8 mouse cellular contexts compared by ENCODE assay signal in genomic region chr2:26446671-26447070, GRCm38 (mm10). TPM values are rescaled to one million over a fixed set of nuclear protein-coding genes. Genes with fewer than 3 reads are reported as not detected.
DNase-seq lines count a peak whose midpoint lies in the region; ATAC-seq and TF ChIP-seq lines count a peak whose summit lies in the region.

No protein-coding gene starts in this region.

- no peak for ATAC-seq in forebrain, embryonic 15.5 days (replicated peaks)
- no peak for ATAC-seq in liver, embryonic 16.5 days (ENCODE audit: low read depth)

- dilution Hi-C loops in CH12.LX (cut with MboI; ENCODE audit: extremely low pct_ligation_motif_present, extremely low pct_unique_long_range_greater_than_20kb, low sequenced_read_pairs): no loop called here

- in situ Hi-C loops in CH12.LX (cut with MboI; ENCODE audit: low pct_ligation_motif_present, low pct_unique_long_range_greater_than_20kb, low sequenced_read_pairs): no loop called here

- H3K79me2 ChIP-seq in CH12.LX (replicated peaks; ENCODE audit: control insufficient read depth, extremely low read depth, insufficient read depth, poor library complexity, severe bottlenecking): peaks cover 25% of the 10 kb centered on the region

- 72% methylated on average over 4 of the region's 4 CpGs for WGBS in heart, embryonic 10.5 days
- 76% methylated on average over 4 of the region's 4 CpGs for WGBS in forebrain, embryonic 15.5 days
- WGBS in liver, embryonic 16.5 days (ENCODE audit: insufficient replicate concordance): 68% methylated on average over 4 of the region's 4 CpGs

- H3K4me2 ChIP-seq in CH12.LX (ENCODE audit: insufficient read depth, low read depth, poor library complexity, severe bottlenecking): peak overlapping the region; percentile 40
- peak overlapping the region; percentile 83 for H3K4me2 ChIP-seq in forebrain, embryonic 15.5 days (replicated peaks)
- H3K4me2 ChIP-seq in liver, embryonic 16.5 days (ENCODE audit: low read depth, low read length): peak overlapping the region; percentile 98

- peak overlapping the region; percentile 45 for H3K9ac ChIP-seq in CH12.LX (ENCODE audit: insufficient read depth, low read depth)
- peak overlapping the region; percentile 65 for H3K9ac ChIP-seq in forebrain, embryonic 15.5 days (replicated peaks)
- H3K9ac ChIP-seq in liver, embryonic 16.5 days (ENCODE audit: low read depth, low read length): peak overlapping the region; percentile 80

- H3K27ac ChIP-seq in heart, embryonic 10.5 days: peak overlapping the region; percentile 96
- H3K27ac ChIP-seq in CH12.LX (ENCODE audit: insufficient read depth, low read depth): no peak overlapping the region
- H3K27ac ChIP-seq in forebrain, embryonic 15.5 days (replicated peaks): 0 out of 2 replicates have a peak overlapping the region, but pooled peaks have one; percentile 93
- H3K27ac ChIP-seq in liver, embryonic 16.5 days (ENCODE audit: low read length): peak overlapping the region; percentile 93

- TF ChIP-seq POLR2A in CH12.LX (IDR thresholded peaks at IDR 0.05; ENCODE audit: low read depth, low read length): no peak

- DNase-seq in heart, embryonic 10.5 days (ENCODE audit: low spot score): no peak
- no peak for DNase-seq in heart, postnatal 4 days
- DNase-seq in CH12.LX (ENCODE audit: extremely low read depth): no peak
- no peak for DNase-seq in adrenal gland, postnatal 4 days (ENCODE audit: low spot score in 2 of 2)
- DNase-seq in adrenal gland, adult 8-10 months: no peak
- no peak for DNase-seq in cerebellum, postnatal 25 days

- H3K36me3 ChIP-seq in heart, embryonic 10.5 days: peaks cover 2% of the 10 kb centered on the region
- H3K36me3 ChIP-seq in CH12.LX (replicated peaks in 1 of 2; ENCODE audit: control insufficient read depth in 1 of 2, insufficient read depth in 1 of 2, low read length in 1 of 2): peaks cover 2 to 26% of the 10 kb centered on the region in 2 experiments
- no peaks in the 10 kb centered on the region; the same call in 1 of the 2 replicates for H3K36me3 ChIP-seq in forebrain, embryonic 15.5 days
- no peaks in the 10 kb centered on the region for H3K36me3 ChIP-seq in liver, embryonic 16.5 days (ENCODE audit: control insufficient read depth, insufficient read depth)

- H3K27me3 ChIP-seq in heart, embryonic 10.5 days (ENCODE audit: insufficient read depth, poor library complexity, severe bottlenecking): no peaks in the 10 kb centered on the region
- no peaks in the 10 kb centered on the region for H3K27me3 ChIP-seq in CH12.LX (replicated peaks)
- no peaks in the 10 kb centered on the region for H3K27me3 ChIP-seq in forebrain, embryonic 15.5 days
- H3K27me3 ChIP-seq in liver, embryonic 16.5 days (ENCODE audit: control insufficient read depth, insufficient read depth, low read depth, low read length): no peaks in the 10 kb centered on the region

- peaks cover 52% of the 10 kb centered on the region for H3K4me1 ChIP-seq in heart, embryonic 10.5 days
- peaks cover 9 to 41% of the 10 kb centered on the region in 2 experiments for H3K4me1 ChIP-seq in CH12.LX (ENCODE audit: control insufficient read depth in 1 of 2, insufficient read depth in 2 of 2)
- peaks cover 52% of the 10 kb centered on the region for H3K4me1 ChIP-seq in forebrain, embryonic 15.5 days
- H3K4me1 ChIP-seq in liver, embryonic 16.5 days (ENCODE audit: control insufficient read depth, low read depth, low read length): peaks cover 28% of the 10 kb centered on the region

- no peak for TF ChIP-seq EP300 in CH12.LX (IDR thresholded peaks at IDR 0.05; ENCODE audit: low read length)

- TF ChIP-seq RAD21 in CH12.LX (IDR thresholded peaks at IDR 0.05; ENCODE audit: low read depth, low read length): no peak

- no peaks in the 10 kb centered on the region for H3K9me3 ChIP-seq in heart, embryonic 10.5 days
- no peaks in the 10 kb centered on the region for H3K9me3 ChIP-seq in CH12.LX (replicated peaks; ENCODE audit: low read length)
- no peaks in the 10 kb centered on the region for H3K9me3 ChIP-seq in forebrain, embryonic 15.5 days
- no peaks in the 10 kb centered on the region for H3K9me3 ChIP-seq in liver, embryonic 16.5 days (replicated peaks; ENCODE audit: control insufficient read depth, low read length)

- H3K4me3 ChIP-seq in heart, embryonic 10.5 days: peak overlapping the region; percentile 85
- H3K4me3 ChIP-seq in CH12.LX (replicated peaks in 1 of 3; ENCODE audit: low read depth in 2 of 3, low read length in 2 of 3, poor library complexity in 1 of 3): peak overlapping the region; percentile 42 to 87 (median 74)
- peak overlapping the region; percentile 64 for H3K4me3 ChIP-seq in forebrain, embryonic 15.5 days
- H3K4me3 ChIP-seq in liver, embryonic 16.5 days (ENCODE audit: low read depth, low read length): peak overlapping the region; percentile 83

- TF ChIP-seq CTCF in CH12.LX (conservative IDR thresholded peaks at IDR 0.05 in 1 of 2, IDR thresholded peaks at IDR 0.05 in 1 of 2; ENCODE audit: low read depth in 2 of 2, low read length in 2 of 2): no peak

TF ChIP-seq in CH12.LX, 34 proteins besides CTCF, POLR2A, EP300 and RAD21:
- TF ChIP-seq JUN (IDR thresholded peaks at IDR 0.05; ENCODE audit: insufficient read depth, low read depth, low read length): no peak
- no peak for TF ChIP-seq SIN3A (IDR thresholded peaks at IDR 0.05; ENCODE audit: low read length)
- TF ChIP-seq ZKSCAN1 (IDR thresholded peaks at IDR 0.05; ENCODE audit: borderline replicate concordance, low read depth, low read length): no peak
- TF ChIP-seq USF1 (IDR thresholded peaks at IDR 0.05; ENCODE audit: low read depth, low read length): no peak
- no peak for TF ChIP-seq ZC3H11A (IDR thresholded peaks at IDR 0.05; ENCODE audit: low read depth, low read length)
- TF ChIP-seq CHD1 (IDR thresholded peaks at IDR 0.05; ENCODE audit: low read depth, low read length): no peak
- TF ChIP-seq NELFE (IDR thresholded peaks at IDR 0.05; ENCODE audit: low read depth, low read length): no peak

RNA-seq across cellular contexts. Expression of gene Sec16a, which starts 1.7 kb away (rescaled TPM):
- 24.7 and 26.4 TPM in 2 replicates for polyA plus RNA-seq in heart, embryonic 10.5 days (2016; fragmentation: Nextera tagmentation; extraction: Ambion mirVana)
- total RNA-seq in heart, postnatal 4 days (2021): 10 to 100 TPM; 37.0 to 39.0 TPM
- total RNA-seq in CH12.LX (2012; rRNA removed) (31.8 and 36.3 TPM in 2 replicates), CH12.LX (2014; rRNA removed) (22.5 and 22.8 TPM in 2 replicates)
- polyA plus RNA-seq in CH12.LX (2012; ENCODE audit: insufficient read length, low read depth): 28.6 and 38.9 TPM in 2 replicates
- polyA plus RNA-seq in forebrain, embryonic 15.5 days (2015; fragmentation: Nextera tagmentation; extraction: Ambion mirVana): 18.3 and 19.8 TPM in 2 replicates
- polyA plus RNA-seq in liver, embryonic 16.5 days (2015; fragmentation: Nextera tagmentation; extraction: Ambion mirVana): 9.3 and 12.4 TPM in 2 replicates
- 10 to 100 TPM; 53.7 to 58.6 TPM for total RNA-seq in adrenal gland, postnatal 4 days (2021)
- 10 to 100 TPM; 62.3 to 73.6 (median 67.1) TPM for total RNA-seq in adrenal gland, adult 8-10 months (2022)

RNA-seq across cellular contexts. Expression of gene Inpp5e, which starts 37.7 kb away (rescaled TPM):
- polyA plus RNA-seq in heart, embryonic 10.5 days (2016; fragmentation: Nextera tagmentation; extraction: Ambion mirVana): 20.5 and 22.7 TPM in 2 replicates
- total RNA-seq in heart, postnatal 4 days (2021): 10 to 100 TPM; 13.4 to 14.3 TPM
- total RNA-seq in CH12.LX (2012; rRNA removed) (9.6 and 12.1 TPM in 2 replicates), CH12.LX (2014; rRNA removed) (4.8 and 5.2 TPM in 2 replicates)
- polyA plus RNA-seq in CH12.LX (2012; ENCODE audit: insufficient read length, low read depth): 10.2 and 13.4 TPM in 2 replicates
- 20.6 and 22.4 TPM in 2 replicates for polyA plus RNA-seq in forebrain, embryonic 15.5 days (2015; fragmentation: Nextera tagmentation; extraction: Ambion mirVana)
- polyA plus RNA-seq in liver, embryonic 16.5 days (2015; fragmentation: Nextera tagmentation; extraction: Ambion mirVana): 5.2 and 5.8 TPM in 2 replicates
- total RNA-seq in adrenal gland, postnatal 4 days (2021): 10 to 100 TPM; 32.3 to 35.8 TPM
- 10 to 100 TPM; 20.8 to 35.3 (median 24.1) TPM for total RNA-seq in adrenal gland, adult 8-10 months (2022)

RNA-seq across cellular contexts. Expression of gene Pmpca, which starts 57.5 kb away (rescaled TPM):
- 153 and 171 TPM in 2 replicates for polyA plus RNA-seq in heart, embryonic 10.5 days (2016; fragmentation: Nextera tagmentation; extraction: Ambion mirVana)
- total RNA-seq in heart, postnatal 4 days (2021): 100 to 1,000 TPM; 107 to 113 TPM
- 79.5 and 91.2 TPM in 2 replicates for total RNA-seq in CH12.LX (2012; rRNA removed)
- 73.3 and 74.7 TPM in 2 replicates for total RNA-seq in CH12.LX (2014; rRNA removed)
- 143 and 176 TPM in 2 replicates for polyA plus RNA-seq in CH12.LX (2012; ENCODE audit: insufficient read length, low read depth)
- 90.2 and 98.3 TPM in 2 replicates for polyA plus RNA-seq in forebrain, embryonic 15.5 days (2015; fragmentation: Nextera tagmentation; extraction: Ambion mirVana)
- polyA plus RNA-seq in liver, embryonic 16.5 days (2015; fragmentation: Nextera tagmentation; extraction: Ambion mirVana): 55.8 and 57.6 TPM in 2 replicates
- 100 to 1,000 TPM; 145 TPM for total RNA-seq in adrenal gland, postnatal 4 days (2021)
- total RNA-seq in adrenal gland, adult 8-10 months (2022): 100 to 1,000 TPM; 138 to 155 (median 142) TPM

RNA-seq across cellular contexts. Expression of gene Entr1, which starts 57.6 kb away (rescaled TPM):
- polyA plus RNA-seq in heart, embryonic 10.5 days (2016; fragmentation: Nextera tagmentation; extraction: Ambion mirVana): 94.7 and 113 TPM in 2 replicates
- 10 to 100 TPM; 55.5 to 62.3 TPM for total RNA-seq in heart, postnatal 4 days (2021)
- total RNA-seq in CH12.LX (2012; rRNA removed) (41.9 and 56.9 TPM in 2 replicates), CH12.LX (2014; rRNA removed) (53.8 and 62.3 TPM in 2 replicates)
- 51.9 and 57.3 TPM in 2 replicates for polyA plus RNA-seq in CH12.LX (2012; ENCODE audit: insufficient read length, low read depth)
- polyA plus RNA-seq in forebrain, embryonic 15.5 days (2015; fragmentation: Nextera tagmentation; extraction: Ambion mirVana): 191 and 194 TPM in 2 replicates
- polyA plus RNA-seq in liver, embryonic 16.5 days (2015; fragmentation: Nextera tagmentation; extraction: Ambion mirVana): 34.1 and 34.4 TPM in 2 replicates
- total RNA-seq in adrenal gland, postnatal 4 days (2021): 10 to 100 TPM; 88.3 to 93.8 TPM
- 100 to 1,000 TPM in 3 of 4 experiments, 10 to 100 TPM in 1; 97.8 to 120 (median 110) TPM for total RNA-seq in adrenal gland, adult 8-10 months (2022)

Comparison
In these comparisons a context has a peak if more than half of its experiments do, and no peak if none do; other contexts are left out.
1. H3K4me2 ChIP-seq: peak in every context shown above with its lines; median percentile 98 in liver, embryonic 16.5 days; 83 in forebrain, embryonic 15.5 days; 40 in CH12.LX.